Mouse (Mus musculus): ENCODE results near the gene Nnat. TPM values are rescaled to one million over a fixed set of nuclear protein-coding genes. Genes with fewer than 3 reads are reported as not detected.

Gene Nnat
- polyA plus RNA-seq (2016; fragmentation: Nextera tagmentation; extraction: Ambion mirVana) = 4,044 and 4,632 TPM in 2 replicates

GRCm38 (mm10) chr2:157559858-157560257 lies at the start of gene Nnat:
Gene Nnat, plus strand, starts transcription at chr2:157560078.
- H3K4me2 ChIP-seq (replicated peaks) = peak within 1 kb of the TSS; percentile 79
- no peaks in the 10 kb centered on the region for H3K27me3 ChIP-seq
- H3K9ac ChIP-seq (replicated peaks) = peak within 1 kb of the TSS; percentile 85
- peaks cover 39% of the 10 kb centered on the region for H3K4me1 ChIP-seq
- H3K9me3 ChIP-seq = peaks cover 42% of the 10 kb centered on the region
- ATAC-seq (ENCODE audit: low FRiP score, low read depth) = peak; percentile 73
- 62% methylated on average over 27 of the region's 27 CpGs for WGBS
- peaks cover 73% of the 10 kb centered on the region for H3K36me3 ChIP-seq
- H3K27ac ChIP-seq (replicated peaks) = peak within 1 kb of the TSS; percentile 87
- peak within 1 kb of the TSS; percentile 57 for H3K4me3 ChIP-seq

- 95% methylated on average over 9 of the region's 9 CpGs for WGBS
- H3K36me3 ChIP-seq = no peaks in the 10 kb centered on the region
- no peak overlapping the region for H3K27ac ChIP-seq (replicated peaks)
- no peaks in the 10 kb centered on the region for H3K9me3 ChIP-seq
- peaks cover 36% of the 10 kb centered on the region for H3K27me3 ChIP-seq
- no peak overlapping the region for H3K9ac ChIP-seq (replicated peaks)
- ATAC-seq (ENCODE audit: low FRiP score, low read depth) = no peak
- no peak overlapping the region for H3K4me3 ChIP-seq
- H3K4me1 ChIP-seq = peaks cover 33% of the 10 kb centered on the region
- no peak overlapping the region for H3K4me2 ChIP-seq (replicated peaks)
Measured at GRCm38 (mm10) chr2:157512859-157513258, 47.0 kb upstream of the Nnat start.

- ATAC-seq (ENCODE audit: low FRiP score, low read depth) = no peak
- WGBS = 19% methylated on average over 9 of the region's 9 CpGs
- Histone ChIP-seq H3K9ac (replicated peaks) (0 out of 2 replicates have a peak overlapping the region, but pooled peaks have one; percentile 15), H3K36me3 (no peaks in the 10 kb centered on the region), H3K4me2 (replicated peaks) (no peak overlapping the region), H3K27ac (replicated peaks) (peak overlapping the region; percentile 57), H3K4me1 (peaks cover 42% of the 10 kb centered on the region), H3K9me3 (no peaks in the 10 kb centered on the region), H3K27me3 (peaks cover 35% of the 10 kb centered on the region), H3K4me3 (no peak overlapping the region)
Measured at GRCm38 (mm10) chr2:157513737-157514208, 46.1 kb upstream of the Nnat start.

- no peaks in the 10 kb centered on the region for H3K36me3 ChIP-seq
- H3K27ac ChIP-seq (replicated peaks) = peak overlapping the region; percentile 57
- no peak overlapping the region for H3K4me3 ChIP-seq
- H3K27me3 ChIP-seq = peaks cover 31% of the 10 kb centered on the region
- WGBS = 3% methylated on average over 4 of the region's 4 CpGs
- H3K4me1 ChIP-seq = peaks cover 44% of the 10 kb centered on the region
- 0 out of 2 replicates have a peak overlapping the region, but pooled peaks have one; percentile 15 for H3K9ac ChIP-seq (replicated peaks)
- H3K9me3 ChIP-seq = no peaks in the 10 kb centered on the region
- peak; percentile 77 for ATAC-seq (ENCODE audit: low FRiP score, low read depth)
- no peak overlapping the region for H3K4me2 ChIP-seq (replicated peaks)
Measured at GRCm38 (mm10) chr2:157514353-157514752, 45.5 kb upstream of the Nnat start.

- 0 out of 2 replicates have a peak overlapping the region, but pooled peaks have one; percentile 25 for H3K27ac ChIP-seq (replicated peaks)
- no peak overlapping the region for H3K9ac ChIP-seq (replicated peaks)
- H3K4me2 ChIP-seq (replicated peaks) = no peak overlapping the region
- no peaks in the 10 kb centered on the region for H3K9me3 ChIP-seq
- peaks cover 23% of the 10 kb centered on the region for H3K27me3 ChIP-seq
- ATAC-seq (ENCODE audit: low FRiP score, low read depth) = no peak
- no peak overlapping the region for H3K4me3 ChIP-seq
- 33% methylated on average over 6 of the region's 6 CpGs for WGBS
- H3K4me1 ChIP-seq = peaks cover 61% of the 10 kb centered on the region
- H3K36me3 ChIP-seq = no peaks in the 10 kb centered on the region
Measured at GRCm38 (mm10) chr2:157517526-157517925, 42.4 kb upstream of the Nnat start.

GRCm38 (mm10) chr2:157518451-157518850 lies 41.4 kb upstream of the Nnat start:
- Histone ChIP-seq H3K27me3 (peaks cover 18% of the 10 kb centered on the region), H3K4me2 (replicated peaks) (no peak overlapping the region; the same call in 1 of the 2 replicates), H3K9ac (replicated peaks) (no peak overlapping the region), H3K4me1 (peaks cover 65% of the 10 kb centered on the region), H3K9me3 (no peaks in the 10 kb centered on the region), H3K27ac (replicated peaks) (0 out of 2 replicates have a peak overlapping the region, but pooled peaks have one; percentile 25), H3K4me3 (no peak overlapping the region), H3K36me3 (no peaks in the 10 kb centered on the region)
- no peak for ATAC-seq (ENCODE audit: low FRiP score, low read depth)
- 51% methylated on average over 7 of the region's 7 CpGs for WGBS

GRCm38 (mm10) chr2:157519452-157519851 lies 40.4 kb upstream of the Nnat start:
- Histone ChIP-seq H3K27ac (replicated peaks) (no peak overlapping the region), H3K4me1 (peaks cover 57% of the 10 kb centered on the region), H3K4me3 (no peak overlapping the region), H3K9me3 (no peaks in the 10 kb centered on the region), H3K4me2 (replicated peaks) (no peak overlapping the region), H3K36me3 (no peaks in the 10 kb centered on the region), H3K9ac (replicated peaks) (no peak overlapping the region), H3K27me3 (peaks cover 18% of the 10 kb centered on the region)
- ATAC-seq (ENCODE audit: low FRiP score, low read depth) = no peak
- 57% methylated on average over 6 of the region's 6 CpGs for WGBS

GRCm38 (mm10) chr2:157520496-157520895 lies 39.4 kb upstream of the Nnat start:
- Histone ChIP-seq H3K36me3 (no peaks in the 10 kb centered on the region), H3K9ac (replicated peaks) (no peak overlapping the region), H3K9me3 (no peaks in the 10 kb centered on the region), H3K4me3 (no peak overlapping the region), H3K27ac (replicated peaks) (peak overlapping the region; percentile 46), H3K4me1 (peaks cover 55% of the 10 kb centered on the region), H3K4me2 (replicated peaks) (no peak overlapping the region), H3K27me3 (peaks cover 16% of the 10 kb centered on the region)
- 9% methylated on average over 5 of the region's 5 CpGs for WGBS
- ATAC-seq (ENCODE audit: low FRiP score, low read depth) = 0 out of 2 replicates have a peak, but pooled peaks have one; percentile 10

GRCm38 (mm10) chr2:157522556-157522955 lies 37.3 kb upstream of the Nnat start:
- Histone ChIP-seq H3K4me3 (no peak overlapping the region), H3K9me3 (no peaks in the 10 kb centered on the region), H3K36me3 (no peaks in the 10 kb centered on the region), H3K27ac (replicated peaks) (peak overlapping the region; percentile 2; the same call in 1 of the 2 replicates), H3K4me1 (peaks cover 61% of the 10 kb centered on the region), H3K27me3 (peaks cover 30% of the 10 kb centered on the region), H3K4me2 (replicated peaks) (no peak overlapping the region), H3K9ac (replicated peaks) (no peak overlapping the region)
- peak; percentile 76 for ATAC-seq (ENCODE audit: low FRiP score, low read depth)
- 24% methylated on average over 3 of the region's 3 CpGs for WGBS

- H3K4me1 ChIP-seq = peaks cover 50% of the 10 kb centered on the region
- ATAC-seq (ENCODE audit: low FRiP score, low read depth) = no peak
Measured at GRCm38 (mm10) chr2:157530056-157530955, 29.6 kb upstream of the Nnat start.

GRCm38 (mm10) chr2:157531681-157532426 lies 28.0 kb upstream of the Nnat start:
- ATAC-seq (ENCODE audit: low FRiP score, low read depth) = no peak
- Histone ChIP-seq H3K36me3 (no peaks in the 10 kb centered on the region), H3K9ac (replicated peaks) (no peak overlapping the region), H3K27ac (replicated peaks) (peak overlapping the region; percentile 75), H3K9me3 (no peaks in the 10 kb centered on the region), H3K27me3 (peaks cover 42% of the 10 kb centered on the region), H3K4me2 (replicated peaks) (no peak overlapping the region), H3K4me3 (no peak overlapping the region), H3K4me1 (peaks cover 48% of the 10 kb centered on the region)
- 48% methylated on average over 8 of the region's 8 CpGs for WGBS

More at GRCm38 (mm10) chr2:157530056-157530955, 29.6 kb upstream of the Nnat start:
- no peak overlapping the region for H3K4me3 ChIP-seq
- no peak overlapping the region for H3K4me2 ChIP-seq (replicated peaks)
- no peaks in the 10 kb centered on the region for H3K36me3 ChIP-seq
- 66% methylated on average over 13 of the region's 13 CpGs for WGBS
- no peaks in the 10 kb centered on the region for H3K9me3 ChIP-seq
- H3K27ac ChIP-seq (replicated peaks) = peak overlapping the region; percentile 75
- H3K27me3 ChIP-seq = peaks cover 39% of the 10 kb centered on the region
- no peak overlapping the region for H3K9ac ChIP-seq (replicated peaks)
